Mouse (Mus musculus) stomach, postnatal 0 days (tissue): ENCODE results near the gene Slc30a5.

ENCODE experiments used
- CTCF ChIP-seq: IDR thresholded peaks from 2 replicates; pipeline ENCODE4 v1.5.1; 2016; ENCODE audit warnings: antibody characterized with exemption, low read depth, mild to moderate bottlenecking, moderate library complexity
- EP300 ChIP-seq: optimal IDR thresholded peaks from 2 replicates; pipeline ENCODE3; 2016; ENCODE audit warnings: antibody characterized with exemption

DNA sequence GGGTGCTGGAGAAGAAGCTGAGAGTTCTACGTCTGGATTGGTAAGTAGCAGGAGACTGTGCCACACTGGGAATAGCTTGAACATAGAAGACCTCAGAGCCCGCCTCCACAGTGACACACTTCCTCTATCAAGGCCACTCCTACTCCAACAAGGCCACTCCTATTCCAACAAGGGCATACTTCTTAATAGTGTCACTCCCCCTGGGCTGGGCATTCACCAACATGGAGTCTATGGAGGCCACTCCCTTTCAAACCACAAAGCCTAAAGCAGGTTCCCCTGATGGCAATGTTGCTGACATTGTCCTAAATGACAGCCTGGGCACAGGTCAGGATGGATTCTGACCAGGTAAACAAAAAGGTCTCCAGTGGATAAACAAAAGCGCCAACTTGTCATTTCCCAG is 15.9 kb upstream of the Slc30a5 start:
- TF ChIP-seq CTCF (no peak), EP300 (no peak)
